Comparison of ENCODE assay signal across 28 mouse cellular contexts in genomic region chr15:86535356-86535755, GRCm38 (mm10).
DNase-seq lines count a peak whose midpoint lies in the region; ATAC-seq lines count a peak whose summit lies in the region.
"Had no signal": no experiment of that assay in that cellular context is flagged by ENCODE, and none has a peak within 500 bp of the region (broad histone marks: within the 10 kb centered on the region; RNA-seq: fewer than 3 reads in every experiment).

No protein-coding gene starts in this region.

- no peaks in the 10 kb centered on the region for H3K36me3 ChIP-seq in forebrain, embryonic 11.5 days (ENCODE audit: control insufficient read depth, insufficient read depth, low read length)
- no peaks in the 10 kb centered on the region for H3K36me3 ChIP-seq in forebrain, embryonic 15.5 days
- H3K36me3 ChIP-seq: embryonic facial prominence, embryonic 12.5 days; heart, embryonic 10.5 days; heart, embryonic 15.5 days; limb, embryonic 10.5 days; limb, embryonic 15.5 days had no signal

- WGBS in forebrain, embryonic 11.5 days: 81% methylated on average over 6 of the region's 6 CpGs
- 86% methylated on average over 6 of the region's 6 CpGs for WGBS in forebrain, embryonic 15.5 days

- no peak for ATAC-seq in forebrain, embryonic 11.5 days (replicated peaks; ENCODE audit: low FRiP score)
- no peak for ATAC-seq in forebrain, embryonic 15.5 days (replicated peaks)
- ATAC-seq: CD4-positive, CD25-positive, alpha-beta regulatory T cell, adult 4 months; forebrain, embryonic 16.5 days; inflammation-experienced regulatory T-cells, adult 6 months had no signal

- H3K9ac ChIP-seq in forebrain, embryonic 11.5 days (ENCODE audit: low read length): no peak overlapping the region
- no peak overlapping the region for H3K9ac ChIP-seq in forebrain, embryonic 15.5 days (replicated peaks)
- H3K9ac ChIP-seq: embryonic facial prominence, embryonic 12.5 days; heart, embryonic 15.5 days; hindbrain, embryonic 14.5 days; limb, embryonic 15.5 days; liver, embryonic 14.5 days had no signal

- H3K4me3 ChIP-seq in forebrain, embryonic 11.5 days (ENCODE audit: low read depth, low read length): no peak overlapping the region
- H3K4me3 ChIP-seq in forebrain, embryonic 15.5 days: no peak overlapping the region
- H3K4me3 ChIP-seq: embryonic facial prominence, embryonic 12.5 days; heart, embryonic 10.5 days; heart, embryonic 15.5 days; limb, embryonic 10.5 days; limb, embryonic 15.5 days had no signal

- no peak overlapping the region for H3K4me2 ChIP-seq in forebrain, embryonic 11.5 days (ENCODE audit: low read depth, low read length, severe bottlenecking)
- no peak overlapping the region for H3K4me2 ChIP-seq in forebrain, embryonic 15.5 days (replicated peaks)
- H3K4me2 ChIP-seq: embryonic facial prominence, embryonic 12.5 days; heart, embryonic 15.5 days; hindbrain, embryonic 14.5 days; limb, embryonic 15.5 days had no signal

- no peaks in the 10 kb centered on the region for H3K27me3 ChIP-seq in forebrain, embryonic 11.5 days (ENCODE audit: control insufficient read depth, insufficient read depth, low read length)
- H3K27me3 ChIP-seq in forebrain, embryonic 15.5 days: no peaks in the 10 kb centered on the region
- H3K27me3 ChIP-seq: embryonic facial prominence, embryonic 12.5 days; heart, embryonic 15.5 days; limb, embryonic 15.5 days had no signal

- H3K27ac ChIP-seq in forebrain, embryonic 11.5 days (ENCODE audit: low read depth, low read length): no peak overlapping the region
- no peak overlapping the region for H3K27ac ChIP-seq in forebrain, embryonic 15.5 days (replicated peaks)
- H3K27ac ChIP-seq: embryonic facial prominence, embryonic 12.5 days; heart, embryonic 10.5 days; heart, embryonic 15.5 days; hindbrain, embryonic 14.5 days; limb, embryonic 10.5 days; limb, embryonic 15.5 days; liver, embryonic 14.5 days had no signal

- DNase-seq in forebrain, embryonic 11.5 days (ENCODE audit: low spot score): peak; percentile 24
- peak; percentile 13 to 41 for DNase-seq in urinary bladder, postnatal 4 days (ENCODE audit: low spot score in 2 of 2)
- DNase-seq in urinary bladder, postnatal 25 days (ENCODE audit: low spot score): no peak
- DNase-seq in cerebellum, postnatal 10 days: peak; percentile 52 to 60
- DNase-seq in lung, postnatal 36 days: no peak
- no peak for DNase-seq in frontal cortex, postnatal 25 days (ENCODE audit: low spot score in 2 of 2)
- DNase-seq: adrenal gland, postnatal 25 days; gastrocnemius, postnatal 10 days; heart, postnatal 36 days; kidney, adult 11 months; kidney, postnatal 14 days; layer of hippocampus, adult 9-11 months; lung, adult 2 months; lung, postnatal 10 days; midbrain, embryonic 14.5 days; spleen, adult 18-20 months; thymus, postnatal 14 days had no signal

- H3K9me3 ChIP-seq in forebrain, embryonic 11.5 days (ENCODE audit: control insufficient read depth, low read length): no peaks in the 10 kb centered on the region
- H3K9me3 ChIP-seq in forebrain, embryonic 15.5 days: no peaks in the 10 kb centered on the region
- H3K9me3 ChIP-seq: embryonic facial prominence, embryonic 12.5 days; heart, embryonic 10.5 days; heart, embryonic 15.5 days; limb, embryonic 10.5 days; limb, embryonic 15.5 days had no signal

- H3K4me1 ChIP-seq in forebrain, embryonic 11.5 days (replicated peaks; ENCODE audit: control insufficient read depth, insufficient read depth, low read length): no peaks in the 10 kb centered on the region
- no peaks in the 10 kb centered on the region for H3K4me1 ChIP-seq in forebrain, embryonic 15.5 days
- H3K4me1 ChIP-seq: embryonic facial prominence, embryonic 12.5 days; heart, embryonic 10.5 days; heart, embryonic 15.5 days; limb, embryonic 10.5 days; limb, embryonic 15.5 days had no signal

Comparison
In these comparisons a context has a peak if more than half of its experiments do, and no peak if none do; other contexts are left out.
1. DNase-seq: peak in forebrain, embryonic 11.5 days (single experiment), urinary bladder, postnatal 4 days (2 of 2) and cerebellum, postnatal 10 days (2 of 2); none in urinary bladder, postnatal 25 days (single experiment), lung, postnatal 36 days (single experiment) and frontal cortex, postnatal 25 days (0 of 2).